Mouse (Mus musculus) megakaryocyte, embryonic 14.5 days (primary cell): Measurements from ENCODE around the gene Slc35e3.

ENCODE experiments used
- FLI1 ChIP-seq: IDR thresholded peaks from 2 replicates; pipeline ENCODE4 v1.6.1; 2012; ENCODE audit warnings: low read length, inconsistent platforms, mixed read lengths
- GATA1 ChIP-seq: IDR thresholded peaks from 3 replicates; pipeline ENCODE4 v1.6.1; 2012; ENCODE audit warnings: mixed read lengths, low read length, inconsistent platforms, borderline replicate concordance

DNA sequence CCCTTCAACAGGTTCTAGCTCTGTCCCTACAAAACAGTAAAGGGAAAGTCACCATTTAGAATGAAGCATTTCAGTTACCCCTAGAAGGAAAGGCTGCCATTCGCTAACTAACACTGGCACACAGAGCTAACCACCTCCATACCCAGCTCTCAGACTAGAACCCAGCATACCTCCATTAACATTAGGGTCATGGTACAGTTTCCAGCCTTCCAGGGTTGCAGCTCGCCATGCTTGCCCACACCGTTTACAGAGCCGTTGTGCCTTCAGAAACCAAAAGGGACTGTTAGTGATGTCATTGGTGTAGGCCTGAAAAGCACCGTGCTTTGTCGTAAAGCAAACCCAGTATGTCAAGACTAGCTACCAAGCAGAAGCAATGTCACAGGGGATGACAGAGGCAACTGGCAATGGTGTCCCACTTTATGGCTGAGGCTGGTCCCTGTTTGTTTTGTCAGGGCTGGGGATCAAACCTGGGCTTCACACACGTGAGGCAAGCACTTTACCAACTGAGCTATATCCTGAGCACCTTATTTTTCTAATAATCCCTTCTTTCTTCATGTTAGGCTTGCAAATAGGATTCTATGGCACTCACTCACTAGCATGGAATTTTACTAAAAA is 27.0 kb upstream of the Slc35e3 start:
- TF ChIP-seq GATA1 (no peak), FLI1 (no peak)
